Mouse (Mus musculus): ENCODE data around the gene Cog6.

Cog6 gene

GRCm38 (mm10) chr3:52963441-52963840 is 53.6 kb downstream of the Cog6 start:
- no peak for DNase-seq (ENCODE audit: extremely low read depth, low read depth)

- no peak for DNase-seq (ENCODE audit: extremely low read depth, low read depth)
These were observed 54.6 kb downstream of the Cog6 start for GRCm38 (mm10) chr3:52962391-52962790.

DNA sequence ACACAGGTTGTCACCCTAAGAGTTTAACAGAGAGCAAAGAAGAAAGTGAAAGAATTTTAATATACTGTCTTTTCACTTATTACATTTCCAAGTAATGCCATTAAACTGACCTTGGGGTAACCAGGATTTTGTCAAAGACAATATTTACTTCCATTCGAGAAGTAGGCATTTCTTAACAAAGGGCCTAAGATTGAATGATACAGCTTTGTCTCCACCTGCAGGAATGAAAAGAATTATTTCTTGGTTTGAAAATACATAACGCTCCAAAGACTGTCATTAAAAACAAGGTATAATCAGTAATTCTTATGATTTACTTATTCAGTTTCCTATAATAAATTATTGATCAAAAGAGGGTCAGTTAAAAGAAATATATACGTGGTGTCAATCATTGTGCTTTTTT is 55.4 kb downstream of the Cog6 start:
- DNase-seq (ENCODE audit: extremely low read depth, low read depth), result no peak

GRCm38 (mm10) chr3:52960951-52961350 is 56.1 kb downstream of the Cog6 start:
- no peak for DNase-seq (ENCODE audit: extremely low read depth, low read depth)

DNA sequence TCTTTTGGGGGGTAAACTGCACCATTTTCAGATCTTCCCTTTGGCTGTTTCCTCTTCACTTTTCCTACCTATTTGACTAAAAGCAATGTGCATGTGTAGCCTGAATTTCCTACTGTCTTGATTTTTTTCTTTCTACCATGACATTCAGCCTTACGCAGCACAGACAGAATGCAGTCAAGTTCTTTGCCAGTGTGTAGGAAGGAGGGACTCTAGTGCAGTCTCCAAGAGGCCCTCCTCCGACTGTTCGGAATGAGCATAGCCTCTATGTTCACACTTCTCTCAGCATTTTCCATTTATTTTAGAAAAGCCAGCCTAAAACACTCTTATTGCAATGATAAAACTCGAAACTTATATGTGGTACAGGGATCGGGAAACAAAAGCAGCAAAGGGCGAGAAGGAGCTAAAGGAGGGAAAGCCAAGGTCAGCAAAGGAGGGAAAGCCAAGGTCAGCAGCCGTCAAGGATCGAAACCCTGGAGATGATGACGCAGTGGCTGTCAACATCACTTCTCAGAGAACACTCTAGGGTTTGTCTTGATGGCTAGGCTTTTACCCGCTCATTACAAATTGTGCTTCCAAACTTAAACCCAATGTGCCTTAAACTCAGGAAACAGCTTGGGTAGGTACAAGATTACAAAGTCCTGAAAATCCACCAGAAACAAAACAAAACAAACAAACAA is 58.5 kb downstream of the Cog6 start:
- DNase-seq (ENCODE audit: extremely low read depth, low read depth), result no peak

DNA sequence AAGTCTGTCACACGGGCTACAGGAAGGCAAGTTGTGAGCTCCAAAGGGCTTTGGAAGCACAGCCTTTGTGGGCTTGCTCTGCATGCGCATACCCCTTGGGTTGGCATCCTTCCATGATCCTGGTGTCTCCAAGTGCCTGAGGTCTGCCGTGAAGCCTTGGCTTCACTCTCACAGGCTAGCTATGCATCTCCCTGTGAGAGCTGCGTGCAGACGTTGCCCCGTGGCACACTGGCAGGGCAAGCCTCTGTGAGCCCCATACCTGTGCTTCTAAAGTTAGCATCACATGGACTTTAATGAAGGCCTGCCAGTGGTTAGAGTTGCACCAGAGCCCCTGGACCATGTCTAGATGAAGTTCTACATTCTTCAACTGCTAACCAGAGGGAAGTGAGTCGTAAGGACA is 59.2 kb downstream of the Cog6 start:
- no peak for DNase-seq (ENCODE audit: extremely low read depth, low read depth)

GRCm38 (mm10) chr3:52956236-52956635 is 60.8 kb downstream of the Cog6 start:
- no peak for DNase-seq (ENCODE audit: extremely low read depth, low read depth)

- DNase-seq (ENCODE audit: extremely low read depth, low read depth), result no peak
These were observed 61.5 kb downstream of the Cog6 start for GRCm38 (mm10) chr3:52955481-52956019.

DNA sequence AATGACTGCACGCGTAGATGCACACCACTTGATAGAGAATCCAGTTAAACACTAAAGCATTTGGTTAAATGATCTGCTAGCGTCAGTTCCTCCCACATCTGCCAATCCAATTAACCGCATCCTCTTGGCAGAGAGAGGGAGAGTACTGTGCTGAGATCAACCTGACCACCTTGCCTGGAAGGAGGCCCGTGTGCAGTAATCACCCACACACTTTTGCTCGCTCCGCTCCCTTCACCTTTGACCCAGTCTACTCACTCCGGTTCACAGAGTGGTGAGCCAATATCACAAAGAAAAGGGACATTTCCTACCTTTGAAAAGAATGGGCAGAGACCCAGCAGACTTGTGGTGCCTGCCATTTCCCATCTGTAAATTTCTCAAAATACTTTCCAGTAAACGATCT is 62.4 kb downstream of the Cog6 start:
- DNase-seq (ENCODE audit: extremely low read depth, low read depth), result no peak

DNA sequence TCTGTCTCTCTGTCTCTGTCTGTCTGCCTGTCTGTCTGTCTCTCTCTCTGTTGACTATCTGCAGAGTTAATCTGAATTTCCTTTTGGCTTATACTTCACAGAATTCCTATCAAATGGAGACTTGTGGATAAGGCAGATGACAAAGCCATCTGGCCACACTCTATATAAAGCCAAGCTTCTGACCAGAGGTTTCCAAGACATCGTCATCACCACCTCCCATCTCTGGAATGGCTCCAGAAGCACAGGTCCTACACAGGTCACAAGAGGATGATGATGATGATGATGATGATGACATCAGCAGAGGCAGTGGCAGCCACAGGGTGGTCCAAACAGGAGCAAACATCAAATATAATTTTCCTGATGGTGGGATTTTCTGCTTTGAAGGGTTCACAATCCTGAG is 63.2 kb downstream of the Cog6 start:
- no peak for DNase-seq (ENCODE audit: extremely low read depth, low read depth)

DNA sequence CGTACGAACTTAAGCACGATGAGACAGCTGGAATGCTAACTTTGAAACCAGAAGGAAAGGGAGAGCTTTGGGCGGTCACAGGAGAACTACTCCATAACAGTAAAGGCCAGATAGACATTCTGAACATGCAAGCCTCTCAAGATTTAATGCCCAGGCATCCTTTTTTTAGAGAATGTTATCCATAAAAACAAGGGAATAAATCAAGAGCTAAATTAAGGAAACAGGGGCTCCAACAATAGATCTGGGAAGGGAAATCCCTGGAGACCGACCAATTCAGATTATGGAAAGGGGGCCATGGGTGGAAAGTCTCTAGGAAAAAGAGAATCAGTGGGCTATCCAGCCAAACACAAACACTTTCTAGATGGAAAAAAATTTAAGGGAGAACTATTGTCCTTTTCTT is 68.2 kb downstream of the Cog6 start:
- DNase-seq (ENCODE audit: extremely low read depth, low read depth), result no peak

GRCm38 (mm10) chr3:52947444-52947843 is 69.6 kb downstream of the Cog6 start:
- no peak for DNase-seq (ENCODE audit: extremely low read depth, low read depth)

GRCm38 (mm10) chr3:52940832-52941468 is 76.1 kb downstream of the Cog6 start:
- DNase-seq (ENCODE audit: extremely low read depth, low read depth), result no peak

- DNase-seq (ENCODE audit: extremely low read depth, low read depth), result no peak
These were observed 78.6 kb downstream of the Cog6 start for GRCm38 (mm10) chr3:52938398-52938797.

DNA sequence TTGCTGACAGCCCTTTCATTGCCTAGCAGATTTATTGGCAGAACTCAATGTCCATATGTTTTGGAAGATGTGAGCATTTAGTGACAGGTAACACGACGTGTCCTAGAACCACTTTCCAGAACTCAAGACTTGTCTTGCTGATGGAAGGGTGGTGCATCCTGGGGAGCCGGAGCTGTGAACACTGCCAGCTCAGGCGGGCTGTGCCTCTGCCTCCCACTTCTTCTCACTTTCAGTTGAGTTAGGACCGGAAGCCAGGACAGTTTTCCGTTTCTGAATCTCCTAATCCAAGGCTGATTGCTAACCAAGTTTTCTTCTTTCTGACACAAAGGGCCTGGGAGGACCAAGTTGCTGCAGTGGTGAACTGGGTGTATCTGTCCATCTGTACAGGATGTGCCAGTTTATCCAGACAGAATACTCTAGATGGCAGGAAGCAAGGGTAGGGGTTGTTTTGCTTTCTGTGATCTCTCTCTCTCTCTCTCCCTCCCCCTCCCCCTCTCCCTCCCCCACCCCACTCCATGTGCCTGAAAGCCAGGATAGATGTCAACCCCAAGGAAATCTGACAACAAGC is 79.2 kb downstream of the Cog6 start:
- DNase-seq (ENCODE audit: extremely low read depth, low read depth), result no peak

GRCm38 (mm10) chr3:52931956-52932355 is 85.1 kb downstream of the Cog6 start:
- no peak for DNase-seq (ENCODE audit: extremely low read depth, low read depth)

Measured in MEL-GATA-1-ER (cell line).